Mouse (Mus musculus): ENCODE results near the gene Dhtkd1.
"Not testable (repeated sequence)": the region's sequence is repeated elsewhere in the genome, so short reads cannot be mapped to it uniquely, and the experiment has no call there.

The Dhtkd1 gene

GRCm38 (mm10) chr2:5942416-5943032 is at the start of gene Dhtkd1:
Dhtkd1 (minus strand) TSS chr2:5942792.
- DNase-seq (ENCODE audit: low spot score), result peak; percentile 12

GRCm38 (mm10) chr2:5977532-5977931 is 34.9 kb upstream of the Dhtkd1 start:
- DNase-seq (ENCODE audit: low spot score), result no peak

- DNase-seq (ENCODE audit: low spot score), result not testable (repeated sequence)
Observed at GRCm38 (mm10) chr2:5970629-5971028, 28.0 kb upstream of the Dhtkd1 start.

GRCm38 (mm10) chr2:5965972-5966371 is 23.4 kb upstream of the Dhtkd1 start:
- DNase-seq (ENCODE audit: low spot score), result no peak

- DNase-seq (ENCODE audit: low spot score), result not testable (repeated sequence)
Observed at GRCm38 (mm10) chr2:5963729-5964128, 21.1 kb upstream of the Dhtkd1 start.

GRCm38 (mm10) chr2:5962265-5962664 is 19.7 kb upstream of the Dhtkd1 start:
- no peak for DNase-seq (ENCODE audit: low spot score)

- DNase-seq (ENCODE audit: low spot score), result no peak
Observed at GRCm38 (mm10) chr2:5957705-5958104, 15.1 kb upstream of the Dhtkd1 start.

GRCm38 (mm10) chr2:5951621-5952211 is 9.1 kb upstream of the Dhtkd1 start:
- peak; percentile 39 for DNase-seq (ENCODE audit: low spot score)

- DNase-seq (ENCODE audit: low spot score), result peak; percentile 95
Observed at GRCm38 (mm10) chr2:5950766-5951595, 8.4 kb upstream of the Dhtkd1 start, which contains the start of gene Upf2. Upf2 (plus strand) TSS chr2:5951469.

- no peak for DNase-seq (ENCODE audit: low spot score)
Observed at GRCm38 (mm10) chr2:5950305-5950704, 7.7 kb upstream of the Dhtkd1 start.

GRCm38 (mm10) chr2:5949821-5950220 is 7.2 kb upstream of the Dhtkd1 start:
- not testable (repeated sequence) for DNase-seq (ENCODE audit: low spot score)

- no peak for DNase-seq (ENCODE audit: low spot score)
Observed at GRCm38 (mm10) chr2:5948964-5949363, 6.4 kb upstream of the Dhtkd1 start.

- no peak for DNase-seq (ENCODE audit: low spot score)
Observed at GRCm38 (mm10) chr2:5946876-5947275, 4.3 kb upstream of the Dhtkd1 start.

- no peak for DNase-seq (ENCODE audit: low spot score)
Observed at GRCm38 (mm10) chr2:5945629-5946028, 3.0 kb upstream of the Dhtkd1 start.

GRCm38 (mm10) chr2:5943071-5943470 is 479 bp upstream of the Dhtkd1 start:
- DNase-seq (ENCODE audit: low spot score), result no peak

GRCm38 (mm10) chr2:5941861-5942415 is 654 bp downstream of the Dhtkd1 start:
- DNase-seq (ENCODE audit: low spot score), result no peak

GRCm38 (mm10) chr2:5940936-5941335 is 1.7 kb downstream of the Dhtkd1 start:
- DNase-seq (ENCODE audit: low spot score), result no peak

- DNase-seq (ENCODE audit: low spot score), result no peak
Observed at GRCm38 (mm10) chr2:5939911-5940310, 2.7 kb downstream of the Dhtkd1 start.

GRCm38 (mm10) chr2:5939319-5939718 is 3.3 kb downstream of the Dhtkd1 start:
- no peak for DNase-seq (ENCODE audit: low spot score)

- DNase-seq (ENCODE audit: low spot score), result no peak
Observed at GRCm38 (mm10) chr2:5936550-5936949, 6.0 kb downstream of the Dhtkd1 start.

GRCm38 (mm10) chr2:5936068-5936467 is 6.5 kb downstream of the Dhtkd1 start:
- DNase-seq (ENCODE audit: low spot score), result no peak

- no peak for DNase-seq (ENCODE audit: low spot score)
Observed at GRCm38 (mm10) chr2:5934936-5935335, 7.7 kb downstream of the Dhtkd1 start.

GRCm38 (mm10) chr2:5931938-5932337 is 10.7 kb downstream of the Dhtkd1 start:
- DNase-seq (ENCODE audit: low spot score), result no peak
